Comparison of ENCODE assay signal across 26 mouse cellular contexts in genomic region chr4:70619636-70620287, GRCm38 (mm10).
DNase-seq lines count a peak whose midpoint lies in the region; ATAC-seq lines count a peak whose summit lies in the region.
"Had no signal": no experiment of that assay in that cellular context is flagged by ENCODE, and none has a peak within 500 bp of the region (broad histone marks: within the 10 kb centered on the region; RNA-seq: fewer than 3 reads in every experiment).

No protein-coding gene starts in this region.

- WGBS in midbrain, embryonic 16.5 days = 96% methylated on average over 8 of the region's 8 CpGs

- H3K9me3 ChIP-seq in midbrain, embryonic 16.5 days (replicated peaks; ENCODE audit: control insufficient read depth, low read length, poor library complexity, severe bottlenecking) = no peaks in the 10 kb centered on the region
- H3K9me3 ChIP-seq: forebrain, embryonic 10.5 days; heart, embryonic 15.5 days; lung, embryonic 15.5 days had no signal

- no peak overlapping the region for H3K4me2 ChIP-seq in midbrain, embryonic 16.5 days (ENCODE audit: low read length)
- H3K4me2 ChIP-seq: heart, embryonic 15.5 days; lung, embryonic 15.5 days had no signal

- H3K4me1 ChIP-seq in midbrain, embryonic 16.5 days (ENCODE audit: control insufficient read depth, insufficient read depth, low read length) = no peaks in the 10 kb centered on the region
- H3K4me1 ChIP-seq: forebrain, embryonic 10.5 days; heart, embryonic 15.5 days; lung, embryonic 15.5 days had no signal

- no peaks in the 10 kb centered on the region for H3K27me3 ChIP-seq in midbrain, embryonic 16.5 days (ENCODE audit: control insufficient read depth, insufficient read depth, low read depth, low read length)
- H3K27me3 ChIP-seq: heart, embryonic 15.5 days; lung, embryonic 15.5 days; Patski had no signal

- no peak for DNase-seq in frontal cortex, postnatal 25 days (ENCODE audit: low spot score in 2 of 2)
- peak; percentile 54 for DNase-seq in right cerebral cortex, adult 18-20 months
- DNase-seq in right cerebral cortex, postnatal 4 days = no peak
- DNase-seq in right cerebral cortex, postnatal 10 days (ENCODE audit: low spot score in 2 of 2) = peak; percentile 23 to 37
- no peak for DNase-seq in adrenal gland, adult 8-10 months
- no peak for DNase-seq in adrenal gland, adult 18-20 months (ENCODE audit: low spot score in 2 of 2)
- DNase-seq: adrenal gland, postnatal 14 days; cerebellum, adult 11 months; cerebellum, postnatal 10 days; forebrain, postnatal 0 days; gastrocnemius, postnatal 25 days; heart, adult 2 months; heart, postnatal 4 days; kidney, adult 11 months; lung, postnatal 4 days; retina, postnatal 1 day had no signal

- no peak overlapping the region for H3K9ac ChIP-seq in midbrain, embryonic 16.5 days (ENCODE audit: low read depth, low read length)
- H3K9ac ChIP-seq: forebrain, postnatal 0 days; heart, embryonic 15.5 days; liver, embryonic 14.5 days; lung, embryonic 15.5 days had no signal

- ATAC-seq in frontal cortex, adult (ENCODE audit: low TSS enrichment) = peak; percentile 86
- ATAC-seq in midbrain, embryonic 16.5 days = no peak
- ATAC-seq: forebrain, postnatal 0 days; hindbrain, postnatal 0 days; Patski had no signal

- no peaks in the 10 kb centered on the region for H3K36me3 ChIP-seq in midbrain, embryonic 16.5 days (ENCODE audit: control insufficient read depth, insufficient read depth, low read length)
- H3K36me3 ChIP-seq: forebrain, embryonic 10.5 days; heart, embryonic 15.5 days; lung, embryonic 15.5 days had no signal

- no peak overlapping the region for H3K27ac ChIP-seq in midbrain, embryonic 16.5 days (ENCODE audit: low read length)
- H3K27ac ChIP-seq: forebrain, embryonic 10.5 days; heart, adult 2 months; heart, embryonic 15.5 days; hindbrain, postnatal 0 days; kidney, postnatal 0 days; liver, embryonic 14.5 days; lung, embryonic 15.5 days; stomach, postnatal 0 days had no signal

- no peak overlapping the region for H3K4me3 ChIP-seq in midbrain, embryonic 16.5 days (ENCODE audit: low read depth, low read length)
- H3K4me3 ChIP-seq: forebrain, embryonic 10.5 days; heart, adult 2 months; heart, embryonic 15.5 days; lung, embryonic 15.5 days had no signal

Comparison
In these comparisons a context has a peak if more than half of its experiments do, and no peak if none do; other contexts are left out.
1. DNase-seq: peak in right cerebral cortex, adult 18-20 months (single experiment) and right cerebral cortex, postnatal 10 days (2 of 2); none in frontal cortex, postnatal 25 days (0 of 2), right cerebral cortex, postnatal 4 days (single experiment), adrenal gland, adult 8-10 months (single experiment) and adrenal gland, adult 18-20 months (0 of 2).